Mouse (Mus musculus): ENCODE measurements around the gene Fam221b.

Fam221b gene

DNA sequence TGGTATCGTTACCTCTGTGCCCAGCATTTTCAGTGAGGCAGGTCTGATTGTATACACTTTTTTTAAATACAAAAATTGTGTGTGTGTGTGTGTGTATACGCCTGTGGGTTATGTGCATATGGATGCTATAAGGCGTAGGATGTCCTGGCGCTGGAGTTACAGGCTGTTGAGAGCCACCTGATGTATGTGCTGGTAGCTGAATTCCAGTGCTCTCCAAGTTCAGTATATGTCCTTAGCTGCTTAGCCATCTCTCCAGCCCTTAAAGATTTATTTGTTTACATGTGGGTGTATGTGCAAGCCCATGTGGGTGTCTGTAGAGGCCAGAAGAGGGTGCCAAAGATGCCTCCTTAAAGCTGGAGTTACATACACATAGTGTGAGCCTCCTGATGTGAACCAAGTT, 11.8 kb downstream of the Fam221b start:
- DNase-seq (ENCODE audit: low read depth, low spot score), result no peak

DNA sequence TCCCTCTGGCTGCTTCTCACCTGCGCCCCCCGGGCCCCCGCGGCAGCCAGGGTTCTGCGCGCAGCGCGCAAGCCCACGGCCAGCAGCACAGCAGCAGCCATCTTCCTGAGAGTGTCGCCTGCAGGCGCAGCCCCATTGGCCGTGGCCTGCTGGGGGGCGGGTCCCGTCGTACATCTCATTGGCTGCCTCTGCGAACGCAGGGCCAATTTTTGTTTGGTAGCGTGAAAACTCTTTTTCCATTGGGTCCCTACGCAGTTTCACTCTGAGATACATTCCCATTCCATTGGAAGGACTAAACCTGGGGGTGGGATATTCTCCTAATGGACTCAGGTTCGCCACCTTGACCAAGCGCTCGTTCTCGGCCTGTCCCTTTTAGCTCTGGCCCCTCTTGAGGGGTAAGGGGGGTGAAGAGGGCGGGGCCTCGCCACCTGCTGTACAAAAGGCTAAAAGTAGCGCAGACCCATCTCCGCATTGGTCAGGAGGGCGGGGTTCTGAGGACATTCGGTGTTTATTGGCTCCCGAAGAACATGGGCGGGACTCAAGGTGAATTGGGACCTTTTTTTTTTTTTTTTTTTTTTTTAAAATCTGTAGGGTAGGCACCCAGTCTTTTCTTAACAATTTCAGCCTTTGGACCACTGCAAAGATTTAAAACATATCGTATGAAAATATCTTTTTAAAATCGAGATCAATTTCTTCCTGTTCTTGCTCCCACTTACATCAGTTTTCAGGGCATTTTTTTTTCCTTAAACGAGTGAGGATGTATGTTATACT, 12.4 kb downstream of the Fam221b start, which contains the start of gene Hint2:
TSS of gene Hint2 (minus strand) at position 128 of the 771 bp plus-strand sequence.
- DNase-seq (ENCODE audit: low read depth, low spot score), result peak; percentile 99

DNA sequence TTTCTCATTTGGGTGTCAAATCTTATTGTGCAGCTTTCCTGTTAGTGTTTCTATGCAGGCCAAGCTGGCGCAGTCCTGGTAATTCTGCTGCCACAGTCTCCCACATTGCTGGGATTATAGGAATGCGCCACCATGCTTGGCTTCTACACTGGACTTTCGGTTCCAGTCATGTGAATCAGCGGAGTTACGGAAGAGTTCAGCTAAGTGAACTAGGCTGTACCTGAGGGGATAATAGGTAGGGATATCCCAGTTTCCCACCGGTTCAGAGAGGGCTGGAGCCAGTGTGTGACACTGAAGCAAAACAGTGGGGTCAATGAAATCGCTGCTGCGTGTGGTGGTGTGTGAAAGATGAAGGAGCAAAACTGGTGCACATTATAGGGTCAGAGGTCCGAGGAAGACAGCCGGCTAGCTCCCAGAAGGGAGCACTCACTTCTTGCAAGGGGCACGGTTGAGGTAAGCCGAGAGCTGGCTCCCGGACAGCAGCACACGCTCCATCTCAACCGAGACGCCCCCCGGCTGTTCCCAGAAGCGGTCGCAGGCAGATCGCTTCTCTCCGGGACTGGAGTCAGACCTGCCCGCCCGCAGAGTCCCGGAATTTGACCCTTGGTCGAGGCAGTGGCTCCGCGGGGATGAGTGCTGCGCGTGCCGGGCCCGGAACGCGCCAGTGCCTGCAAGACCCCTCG, 13.1 kb downstream of the Fam221b start:
- DNase-seq (ENCODE audit: low read depth, low spot score), result no peak

DNA sequence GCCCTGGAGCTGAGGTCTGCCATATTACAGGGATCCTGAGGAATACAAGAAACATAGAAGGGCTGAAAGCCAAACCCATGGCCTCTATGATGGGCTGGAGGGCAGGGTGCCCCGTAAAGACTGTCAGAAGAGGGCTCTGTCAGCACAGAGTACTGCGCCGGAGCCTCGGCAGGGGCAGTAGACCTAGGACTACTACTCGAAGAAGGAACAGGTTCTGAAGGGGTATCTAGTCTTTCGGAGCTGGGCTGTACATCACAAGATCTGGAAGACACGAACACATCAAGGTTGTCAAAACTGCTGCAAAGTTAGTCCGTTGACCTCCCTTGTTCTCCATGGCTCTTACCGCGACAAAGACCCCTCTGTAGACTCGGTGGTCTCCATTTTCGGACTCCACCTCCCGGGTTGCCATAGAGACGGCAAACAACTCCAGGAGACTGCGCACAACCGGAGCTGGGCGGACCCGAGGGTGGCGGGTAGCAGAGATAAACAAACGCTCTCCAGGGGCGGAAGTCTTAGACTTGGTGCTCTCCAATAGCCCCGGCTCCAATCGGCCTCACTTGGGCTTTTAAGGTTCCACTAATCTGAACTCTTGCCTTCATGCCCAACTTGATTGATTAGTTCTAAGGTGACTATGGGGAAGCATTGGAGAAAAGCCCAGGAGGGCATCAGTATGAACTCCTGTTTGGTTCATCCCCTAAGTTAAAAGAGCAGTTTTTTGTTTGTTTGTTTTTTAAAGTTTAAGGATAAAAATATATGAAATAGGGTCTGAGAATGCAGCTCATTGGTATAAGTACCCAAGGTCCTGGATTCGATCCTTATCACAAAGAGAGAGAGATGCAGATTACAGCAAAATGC, 15.6 kb downstream of the Fam221b start, which contains the start of gene Spag8:
TSS of gene Spag8 (minus strand) at position 434 of the 855 bp plus-strand sequence.
- no peak for DNase-seq (ENCODE audit: low read depth, low spot score)

DNA sequence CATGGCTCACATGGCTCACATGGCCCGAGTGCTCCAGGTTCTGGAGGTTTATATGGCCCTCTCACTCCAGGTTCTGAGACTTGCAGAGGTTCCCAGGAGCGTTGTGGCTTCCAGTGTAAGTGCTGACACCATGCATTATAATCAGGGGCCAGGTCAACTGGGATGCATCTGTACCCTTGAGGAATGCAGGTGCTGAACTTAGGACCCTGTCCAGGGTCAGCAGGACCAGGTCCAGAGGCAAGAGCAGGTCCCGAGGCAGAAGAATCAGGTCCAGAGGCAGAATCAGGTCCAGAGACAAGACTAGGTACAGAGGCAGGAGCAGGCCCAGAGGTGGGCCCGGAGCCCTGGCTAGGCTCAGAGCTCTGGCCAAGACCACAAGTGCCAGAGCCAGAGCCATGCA, 16.2 kb downstream of the Fam221b start:
- DNase-seq (ENCODE audit: low read depth, low spot score), result no peak

DNA sequence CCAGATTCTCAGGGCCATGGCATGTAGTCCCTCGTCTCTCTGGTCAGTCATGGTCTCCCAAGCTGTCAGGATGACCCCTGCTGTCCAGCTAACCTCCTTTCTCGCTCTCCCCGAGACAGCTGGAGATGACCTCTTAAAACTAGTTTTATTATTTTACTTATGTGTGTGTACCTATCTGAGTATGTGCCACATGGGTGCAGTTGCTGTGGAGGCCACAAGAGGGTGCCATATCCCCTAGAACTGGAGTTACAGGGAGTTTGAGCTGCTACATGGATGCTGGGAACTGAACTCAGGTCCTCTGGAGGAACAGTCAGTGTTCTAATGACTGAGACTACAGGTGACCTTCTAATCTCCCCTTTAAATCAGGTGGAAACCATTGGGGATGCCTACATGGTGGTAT, 19.2 kb downstream of the Fam221b start:
- DNase-seq (ENCODE audit: low read depth, low spot score), result no peak

DNA sequence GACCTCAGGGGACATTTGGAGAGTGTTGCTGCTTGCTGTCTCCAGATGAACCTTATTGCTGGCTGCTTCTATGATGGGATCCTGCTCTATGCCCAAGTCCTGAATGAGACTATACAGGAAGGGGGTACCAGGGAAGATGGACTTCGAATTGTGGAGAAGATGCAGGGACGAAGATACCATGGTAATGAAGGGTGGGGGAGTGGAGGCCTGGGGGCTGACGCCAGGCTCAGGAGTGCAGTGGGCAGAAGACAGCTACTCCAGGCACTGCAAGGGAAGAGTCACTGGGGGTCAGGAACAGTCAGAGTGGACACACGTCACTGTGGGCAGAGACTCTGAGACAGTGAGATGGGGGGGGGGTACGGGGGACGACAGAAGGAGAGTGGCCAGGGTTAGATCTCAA, 28.5 kb downstream of the Fam221b start:
- no peak for DNase-seq (ENCODE audit: low read depth, low spot score)

DNA sequence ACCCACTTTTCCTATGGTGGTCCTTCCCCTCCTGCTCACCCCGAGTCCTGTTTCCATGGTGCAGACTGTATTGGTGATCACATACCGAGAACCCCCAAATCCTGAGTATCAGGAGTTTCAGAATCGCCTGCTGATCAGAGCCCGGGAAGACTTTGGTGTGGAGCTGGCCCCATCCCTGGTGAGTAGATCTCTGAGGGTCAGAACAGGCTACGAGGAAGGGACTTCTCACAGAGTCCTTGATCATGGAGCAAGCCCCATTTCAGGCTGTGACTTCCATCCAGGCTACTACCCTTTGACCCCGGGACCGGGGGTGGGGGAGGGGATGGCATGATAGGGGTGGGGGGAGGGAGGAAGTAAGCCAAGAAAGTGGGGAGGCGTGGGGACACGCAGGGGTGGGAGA, 28.9 kb downstream of the Fam221b start:
- no peak for DNase-seq (ENCODE audit: low read depth, low spot score)

DNA sequence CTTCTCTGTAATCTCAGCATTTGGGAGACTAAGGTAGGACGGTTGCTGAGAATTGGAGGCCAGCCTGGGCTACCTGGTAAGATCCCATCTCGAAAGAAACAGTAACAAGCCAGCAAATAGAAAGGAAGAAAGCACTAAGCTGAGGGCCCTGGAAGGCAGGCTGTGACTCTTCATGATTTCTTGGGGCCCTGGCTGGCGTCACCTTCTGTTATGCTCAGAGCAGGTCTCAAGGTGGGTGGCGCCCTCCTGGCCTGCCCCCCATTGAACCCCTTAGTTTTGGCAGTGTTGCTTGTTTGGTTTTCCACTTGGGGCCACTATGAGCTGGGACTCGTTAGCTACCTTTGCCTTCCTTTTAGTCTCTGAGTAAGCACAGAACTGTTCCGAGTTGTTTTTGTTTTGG, 32.2 kb downstream of the Fam221b start:
- DNase-seq (ENCODE audit: low read depth, low spot score), result no peak

DNA sequence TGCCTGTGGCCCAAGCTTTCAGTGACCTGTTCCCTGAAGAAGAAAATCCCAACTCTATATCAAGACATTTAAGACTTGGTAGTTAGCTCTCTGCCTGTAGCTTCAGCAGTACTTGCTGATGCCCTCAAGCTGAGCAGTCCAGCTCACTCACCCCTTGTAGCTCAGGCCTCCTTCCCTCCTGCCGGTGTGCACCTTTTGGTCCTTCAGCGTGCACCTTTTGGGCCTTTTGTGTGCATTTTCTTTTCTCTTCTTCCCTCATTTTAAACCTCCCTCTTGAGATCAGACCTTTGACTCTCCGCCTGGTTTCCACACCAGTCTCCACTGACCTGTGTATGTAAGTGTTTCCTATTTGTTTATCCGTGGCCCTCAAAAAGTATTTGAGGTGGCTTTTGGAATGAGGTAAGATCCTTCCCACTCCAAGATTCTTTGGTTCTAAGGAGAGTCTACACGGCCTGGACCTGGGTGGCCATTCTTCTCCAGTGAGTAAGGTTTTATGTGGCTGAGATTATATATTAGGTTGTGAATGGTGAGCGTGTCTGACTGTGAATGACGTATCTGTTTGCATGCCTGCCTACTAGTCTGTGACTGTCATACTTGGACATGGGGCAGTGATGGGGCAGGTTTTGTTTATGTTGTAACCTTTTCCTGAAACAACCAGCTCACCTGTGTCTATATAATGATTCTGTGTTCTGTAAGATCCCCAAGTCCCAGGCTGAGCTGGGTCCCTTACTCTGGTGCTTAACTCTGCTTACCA, 34.1 kb downstream of the Fam221b start:
- DNase-seq (ENCODE audit: low read depth, low spot score), result no peak

DNA sequence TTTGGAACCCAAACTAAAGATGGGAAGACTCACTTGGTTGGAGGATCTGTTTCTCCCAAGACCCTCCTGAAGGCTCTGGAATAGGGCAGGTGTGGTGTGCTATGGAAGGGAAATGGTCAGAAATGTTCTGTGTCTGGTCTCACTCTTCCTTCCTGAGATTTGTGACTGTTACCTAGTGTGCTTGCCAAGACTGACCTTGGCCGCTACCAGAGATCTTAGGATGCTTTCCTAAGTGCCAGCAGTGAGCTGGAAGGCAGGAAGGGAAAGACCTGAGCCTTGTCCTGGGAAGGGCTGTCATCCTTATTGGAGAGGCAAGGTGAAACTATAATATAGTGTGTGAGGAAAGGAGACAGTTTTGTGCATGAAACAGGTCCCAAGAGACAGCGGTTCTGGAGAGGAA, 35.2 kb downstream of the Fam221b start:
- no peak for DNase-seq (ENCODE audit: low read depth, low spot score)

DNA sequence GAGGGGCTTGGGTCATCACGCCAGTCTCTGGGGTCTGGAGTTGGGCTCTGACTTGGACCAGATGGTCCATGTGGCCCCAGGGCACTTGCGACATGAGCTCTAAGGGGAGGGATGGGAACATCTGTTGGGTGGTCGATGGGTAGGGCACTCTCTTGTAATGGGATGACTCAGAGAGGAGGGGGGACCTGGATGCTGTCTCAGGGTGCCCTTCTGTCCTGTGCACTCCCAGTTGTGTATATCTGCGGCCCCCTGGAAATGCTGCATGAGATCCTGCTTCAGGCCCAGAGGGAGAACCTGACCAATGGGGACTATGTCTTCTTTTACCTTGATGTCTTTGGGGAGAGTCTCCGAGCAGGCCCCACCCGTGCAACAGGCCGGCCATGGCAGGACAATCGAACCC, 35.6 kb downstream of the Fam221b start:
- no peak for DNase-seq (ENCODE audit: low read depth, low spot score)

DNA sequence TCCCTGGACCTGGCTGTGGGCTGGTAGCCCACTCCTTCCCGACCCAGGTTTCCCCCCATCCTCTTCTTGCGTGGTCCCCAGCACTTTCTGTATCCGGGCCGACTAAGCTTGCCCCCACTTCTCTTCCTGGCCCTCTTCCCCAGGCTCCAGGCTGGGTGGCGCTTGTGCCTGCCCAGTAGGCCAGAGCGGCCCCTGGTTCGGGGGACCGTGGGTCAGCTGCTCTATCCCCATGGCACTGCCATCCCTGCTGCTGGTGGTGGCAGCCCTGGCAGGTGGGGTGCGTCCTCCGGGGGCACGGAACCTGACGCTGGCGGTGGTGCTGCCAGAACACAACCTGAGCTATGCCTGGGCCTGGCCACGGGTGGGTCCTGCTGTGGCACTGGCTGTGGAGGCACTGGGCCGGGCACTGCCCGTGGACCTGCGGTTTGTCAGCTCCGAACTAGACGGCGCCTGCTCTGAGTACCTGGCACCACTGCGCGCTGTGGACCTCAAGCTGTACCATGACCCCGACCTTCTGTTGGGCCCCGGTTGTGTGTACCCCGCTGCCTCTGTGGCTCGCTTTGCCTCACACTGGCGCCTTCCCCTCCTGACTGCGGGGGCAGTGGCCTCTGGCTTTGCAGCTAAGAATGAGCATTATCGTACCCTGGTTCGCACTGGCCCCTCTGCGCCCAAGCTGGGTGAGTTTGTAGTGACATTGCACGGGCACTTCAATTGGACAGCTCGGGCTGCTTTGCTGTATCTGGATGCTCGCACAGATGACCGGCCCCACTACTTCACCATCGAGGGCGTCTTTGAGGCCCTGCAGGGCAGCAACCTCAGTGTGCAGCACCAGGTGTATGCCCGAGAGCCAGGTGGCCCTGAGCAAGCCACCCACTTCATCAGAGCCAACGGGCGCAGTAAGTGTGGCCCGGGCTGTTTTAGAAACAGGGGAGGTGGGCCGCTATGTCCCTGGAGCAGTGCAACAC, 36.7 kb downstream of the Fam221b start:
- no peak for DNase-seq (ENCODE audit: low read depth, low spot score)

DNA sequence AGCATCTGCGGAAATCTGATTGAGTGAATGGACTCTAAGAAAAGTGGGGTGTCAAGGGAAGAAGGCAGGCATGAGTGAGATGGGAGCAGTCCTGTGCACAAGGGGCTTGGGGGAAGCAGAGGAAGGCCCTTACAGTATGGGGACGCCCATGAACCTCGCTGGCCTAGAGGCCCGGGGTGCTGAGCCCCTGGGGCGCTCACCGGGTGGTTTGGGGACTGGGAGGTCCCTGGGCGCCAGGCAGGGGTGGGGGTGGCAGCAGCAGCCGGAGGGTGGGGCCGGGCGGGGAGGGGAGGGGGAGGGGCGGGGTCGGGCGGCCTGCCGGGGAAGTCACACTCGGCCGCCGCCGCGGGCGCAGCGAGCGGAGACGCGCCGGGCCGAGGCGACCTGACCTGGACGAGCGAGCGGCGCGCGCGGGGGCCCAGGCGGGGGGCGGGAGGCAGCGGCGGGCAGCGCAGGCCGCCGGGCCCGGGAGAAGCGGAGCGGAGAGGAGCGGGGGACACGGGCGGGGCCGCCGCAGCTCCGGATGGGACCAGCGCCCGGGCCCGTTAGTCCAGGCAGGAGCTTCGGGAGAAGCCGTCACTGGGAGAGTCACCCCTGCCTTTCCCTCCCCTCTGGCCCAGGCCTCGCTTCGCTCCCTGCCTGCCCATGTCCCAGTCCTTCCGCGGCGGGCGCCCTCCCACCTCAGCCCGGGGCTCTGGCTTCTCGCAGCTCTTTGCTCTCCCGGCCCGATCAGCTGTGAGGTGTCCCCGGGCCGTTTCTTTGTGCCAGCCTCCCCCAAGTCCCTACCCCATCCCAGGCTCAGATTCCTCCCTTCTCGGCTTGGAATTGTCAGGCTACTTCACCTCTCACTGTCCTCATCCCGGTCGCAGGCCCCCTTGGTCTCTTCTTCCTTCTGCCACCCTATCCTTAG, 37.6 kb downstream of the Fam221b start, which contains the start of gene Npr2:
TSS of gene Npr2 (plus strand) at position 890 of the 910 bp plus-strand sequence.
- DNase-seq (ENCODE audit: low read depth, low spot score), result no peak

DNA sequence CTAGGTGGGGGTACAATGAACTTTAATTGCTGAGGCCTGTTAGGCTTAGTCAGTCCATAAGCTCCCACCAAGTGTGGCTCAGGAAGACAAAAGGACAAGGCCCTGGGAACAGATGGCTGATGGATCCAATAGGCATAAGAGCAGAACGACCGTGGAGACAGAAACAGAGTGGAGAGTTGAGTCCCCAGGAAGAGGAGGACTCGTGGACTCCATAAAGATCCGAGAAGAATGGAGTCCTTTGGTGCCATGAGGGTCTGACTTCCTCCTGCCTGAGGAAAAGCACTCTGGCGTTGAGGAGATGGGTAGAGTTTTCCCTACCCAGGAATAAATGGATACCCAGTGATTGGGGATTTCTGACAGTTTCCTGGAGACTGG, 38.3 kb downstream of the Fam221b start:
- DNase-seq (ENCODE audit: low read depth, low spot score), result no peak

DNA sequence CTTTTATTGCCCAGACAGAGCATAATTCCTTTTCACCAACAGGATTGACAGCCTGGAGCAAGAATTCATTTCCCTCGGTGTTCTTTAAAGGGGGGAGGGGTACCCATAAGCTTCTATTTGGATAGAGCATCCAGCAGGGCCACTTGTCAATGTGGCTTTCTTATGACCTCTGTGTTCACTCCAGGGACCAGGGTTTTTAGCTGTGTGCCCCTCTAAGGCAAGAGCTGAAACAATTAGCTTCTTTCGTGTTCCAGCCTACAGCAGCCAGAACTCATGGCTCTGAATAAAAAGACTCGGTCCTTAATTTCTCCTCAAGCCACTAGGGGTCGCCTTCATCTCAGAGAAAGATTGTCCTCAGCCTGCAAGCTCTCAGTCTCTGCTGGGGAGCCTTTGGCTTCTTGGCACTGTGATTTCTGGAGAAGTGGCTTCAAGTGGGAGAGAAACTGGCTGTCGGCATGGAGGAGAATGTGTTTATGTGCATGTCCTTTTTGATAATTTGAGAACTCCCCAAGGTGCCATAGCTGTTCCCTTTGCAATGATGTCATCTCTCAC, 38.8 kb downstream of the Fam221b start:
- DNase-seq (ENCODE audit: low read depth, low spot score), result peak; percentile 90

DNA sequence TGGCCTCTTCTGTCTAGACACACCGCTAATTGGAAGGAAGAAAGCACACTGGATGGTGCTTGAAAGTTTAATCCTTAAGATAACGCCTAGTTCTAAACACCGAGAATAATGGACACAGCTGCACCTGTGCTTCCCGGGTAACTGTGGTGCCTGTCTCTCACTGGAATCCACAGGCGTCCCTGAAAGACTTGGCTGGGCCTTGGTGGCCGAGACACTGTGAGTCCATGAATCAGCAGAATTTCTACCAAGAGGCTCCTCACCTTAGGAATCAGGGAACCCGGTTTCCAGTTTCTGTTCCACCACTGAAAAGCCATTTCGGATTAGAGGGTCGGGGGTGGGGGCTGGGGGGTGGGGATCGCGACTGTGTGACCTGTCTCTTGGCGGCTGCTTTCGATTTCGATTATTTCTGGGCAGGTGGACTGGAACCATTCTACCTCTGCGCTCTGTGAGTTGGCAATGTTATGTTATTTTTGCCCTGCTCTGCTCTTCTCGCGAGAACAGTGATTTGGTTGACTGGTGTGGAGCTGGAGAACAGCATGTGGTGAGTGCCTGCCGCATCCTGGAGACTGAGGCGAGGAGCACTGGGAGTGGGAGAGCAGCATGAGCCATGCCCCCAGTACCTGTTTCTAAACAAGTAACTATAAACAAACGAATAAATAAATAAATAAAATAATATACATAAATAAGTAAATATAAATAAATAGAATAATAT, 39.7 kb downstream of the Fam221b start:
- no peak for DNase-seq (ENCODE audit: low read depth, low spot score)

DNA sequence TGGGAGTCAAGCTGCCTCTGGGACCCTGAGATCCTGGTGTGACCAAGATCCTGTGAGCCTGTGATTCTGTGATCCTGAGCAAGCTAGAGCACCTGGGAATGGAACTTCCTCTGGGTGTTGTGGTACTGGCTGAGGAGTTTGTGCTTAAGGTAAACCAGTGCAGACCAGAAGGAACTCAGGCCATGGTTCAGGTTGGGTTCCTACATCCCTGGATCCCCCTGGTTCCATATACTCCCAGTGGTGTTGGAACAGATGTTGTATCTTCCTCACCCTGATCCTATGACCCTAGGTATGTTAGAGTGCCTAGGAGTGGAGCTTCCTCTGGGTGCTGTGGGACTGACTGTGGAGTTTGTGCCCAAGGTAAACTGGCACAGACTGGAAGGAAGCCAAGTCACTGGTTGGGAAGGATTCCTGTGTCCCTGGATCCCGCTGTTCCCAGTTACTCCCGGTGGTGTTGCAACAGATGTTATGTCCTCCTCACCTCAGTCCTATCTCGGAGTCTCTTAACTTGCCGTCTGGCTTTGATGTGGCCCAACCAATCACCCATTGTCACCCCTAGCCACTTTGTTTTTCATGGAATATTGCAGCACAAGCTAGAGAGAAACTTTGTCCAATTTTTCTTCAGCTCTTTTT, 48.7 kb downstream of the Fam221b start:
- DNase-seq (ENCODE audit: low read depth, low spot score), result no peak

All from telencephalon, adult 2 months (tissue).